Mouse (Mus musculus) heart, embryonic 14.5 days (tissue): Measurements from ENCODE around the gene Fbxw4. TPM values are rescaled to one million over a fixed set of nuclear protein-coding genes. Genes with fewer than 3 reads are reported as not detected.

Experiments used
- ATAC-seq: fragments of 200-750 bp; cut with Nextera tagmentation; 2 replicates; pipeline ENCODE4 v1.8.0; 2017; ENCODE audit warnings: low read depth, moderate TSS enrichment; ENCODE audit not compliant: insufficient number of reproducible peaks, insufficient read depth, low FRiP score
- H3K27ac ChIP-seq, 2 experiments: fragments of 200-500 bp in 1 of 2; fragments of 300-500 bp in 1 of 2; sonication (generic) in 1 of 2; replicated peaks in 1 of 2; 2 replicates each; pipeline ENCODE4 v1.5.1; 2012 to 2014; ENCODE audit warnings: low read depth in 2 of 2, low read length in 2 of 2, control low read depth in 1 of 2, mild to moderate bottlenecking in 1 of 2, mixed read lengths in 1 of 2; ENCODE audit not compliant: control insufficient read depth in 1 of 2, insufficient read depth in 1 of 2
- H3K27me3 ChIP-seq: fragments of 300-500 bp; sonication (generic); 2 replicates; pipeline ENCODE4 v1.6.1; 2014; ENCODE audit warnings: mild to moderate bottlenecking, low read length, control low read depth; ENCODE audit not compliant: control insufficient read depth, insufficient read depth
- H3K36me3 ChIP-seq: fragments of 300-500 bp; sonication (generic); 2 replicates; pipeline ENCODE4 v1.6.1; 2014; ENCODE audit warnings: mild to moderate bottlenecking, control low read depth, low read length, mixed read lengths; ENCODE audit not compliant: control insufficient read depth, insufficient read depth
- H3K4me1 ChIP-seq, 2 experiments: fragments of 200-500 bp in 1 of 2; fragments of 300-500 bp in 1 of 2; sonication (generic) in 1 of 2; 2 replicates each; pipeline ENCODE4 v1.6.1; 2012 to 2014; ENCODE audit warnings: low read length in 2 of 2, control low read depth in 1 of 2, mixed read lengths in 1 of 2; ENCODE audit not compliant: control insufficient read depth in 2 of 2, insufficient read depth in 2 of 2
- H3K4me2 ChIP-seq: fragments of 300-500 bp; sonication (generic); 2 replicates; pipeline ENCODE4 v1.6.1; 2014; ENCODE audit warnings: mild to moderate bottlenecking, low read length
- H3K4me3 ChIP-seq, 2 experiments: fragments of 200-500 bp in 1 of 2; fragments of 300-500 bp in 1 of 2; sonication (generic) in 1 of 2; 2 replicates each; pipeline ENCODE4 v1.5.1; 2012 to 2014; ENCODE audit warnings: low read length in 2 of 2, mild to moderate bottlenecking in 2 of 2, control low read depth in 1 of 2, low read depth in 1 of 2, moderate library complexity in 1 of 2; ENCODE audit not compliant: control insufficient read depth in 1 of 2, insufficient read depth in 1 of 2
- H3K9ac ChIP-seq: fragments of 300-500 bp; sonication (generic); 2 replicates; pipeline ENCODE4 v1.6.1; 2014; ENCODE audit warnings: mild to moderate bottlenecking, low read length
- H3K9me3 ChIP-seq: fragments of 300-500 bp; sonication (generic); 2 replicates; pipeline ENCODE4 v1.6.1; 2016; ENCODE audit warnings: low read length, control low read depth; ENCODE audit not compliant: control insufficient read depth
- WGBS: fragments of 180-500 bp; shearing (Covaris S2); extraction: QIAGEN DNeasy Blood & Tissue Kit; methylation state at CpG from one replicate; pipeline ENCODE4 v1.1.7; 2014; 5-methylcytosine and 5-hydroxymethylcytosine counted together
- polyA plus RNA-seq: library from polyadenylated mRNA; unstranded; fragments of >200 nt; fragmentation: Nextera tagmentation; extraction: Ambion mirVana; gene quantifications from 2 replicates; pipeline ENCODE4 v1.2.1, GENCODE M21; 2014

The Fbxw4 gene
- polyA plus RNA-seq, 1 experiment from 2014 or later = 4.1 TPM

DNA sequence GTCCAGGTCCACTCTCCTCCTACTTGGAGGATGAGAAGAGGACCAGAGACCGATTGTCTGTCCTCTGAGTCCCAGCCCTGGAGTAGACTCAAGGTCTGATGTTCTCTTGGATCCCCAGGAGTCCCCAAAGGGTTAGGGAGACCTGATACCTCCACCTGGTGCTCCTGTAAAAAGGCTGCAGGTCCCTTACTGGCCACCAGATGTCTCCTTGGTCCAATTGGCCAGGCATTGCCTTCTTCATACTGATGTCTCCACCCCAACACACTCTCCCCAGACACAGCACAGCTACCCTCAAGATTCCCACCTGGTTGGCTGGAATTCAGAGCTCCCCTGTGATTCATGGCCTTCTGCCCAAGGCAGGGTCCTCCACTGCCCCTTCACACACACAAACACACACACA, 122.6 kb downstream of the Fbxw4 start:
- Histone ChIP-seq H3K27me3 (peaks cover 29% of the 10 kb centered on the region), H3K4me2 (no peak overlapping the region), H3K4me1 (peaks cover 0 to 10% of the 10 kb centered on the region in 2 experiments; a peak in 2 of 4 replicates), H3K9me3 (no peaks in the 10 kb centered on the region), H3K27ac (no peak overlapping the region), H3K36me3 (no peaks in the 10 kb centered on the region), H3K4me3 (no peak overlapping the region), H3K9ac (no peak overlapping the region)
- ATAC-seq = no peak
- WGBS = 42% methylated on average over 1 of the region's 1 CpGs

DNA sequence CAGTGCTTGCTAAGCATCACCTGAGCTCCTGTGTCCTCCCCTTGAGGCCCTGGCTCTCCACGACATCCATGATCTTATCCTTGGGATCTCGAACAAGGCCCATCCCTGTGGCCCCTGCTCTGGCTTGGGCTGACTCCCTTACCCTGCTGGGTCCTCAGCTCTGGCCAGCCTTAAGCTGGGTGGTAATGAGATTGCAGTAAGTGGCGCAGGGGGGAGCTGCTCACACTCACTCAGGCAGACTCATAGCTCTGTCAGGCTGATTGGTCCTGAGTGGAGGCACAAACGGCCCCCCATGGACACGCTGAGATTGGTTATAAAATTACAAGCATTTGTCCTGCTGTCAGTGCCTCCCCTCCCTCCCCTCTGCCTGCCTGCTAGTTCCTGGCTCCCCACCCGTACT, 124.2 kb downstream of the Fbxw4 start:
- Histone ChIP-seq H3K4me3 (no peak overlapping the region), H3K9ac (no peak overlapping the region), H3K4me1 (peaks cover 6 to 18% of the 10 kb centered on the region in 2 experiments), H3K27ac (no peak overlapping the region), H3K4me2 (no peak overlapping the region), H3K9me3 (no peaks in the 10 kb centered on the region), H3K36me3 (no peaks in the 10 kb centered on the region), H3K27me3 (peaks cover 18% of the 10 kb centered on the region; the same call in 1 of the 2 replicates)
- 40% methylated on average over 6 of the region's 6 CpGs for WGBS
- ATAC-seq = no peak

DNA sequence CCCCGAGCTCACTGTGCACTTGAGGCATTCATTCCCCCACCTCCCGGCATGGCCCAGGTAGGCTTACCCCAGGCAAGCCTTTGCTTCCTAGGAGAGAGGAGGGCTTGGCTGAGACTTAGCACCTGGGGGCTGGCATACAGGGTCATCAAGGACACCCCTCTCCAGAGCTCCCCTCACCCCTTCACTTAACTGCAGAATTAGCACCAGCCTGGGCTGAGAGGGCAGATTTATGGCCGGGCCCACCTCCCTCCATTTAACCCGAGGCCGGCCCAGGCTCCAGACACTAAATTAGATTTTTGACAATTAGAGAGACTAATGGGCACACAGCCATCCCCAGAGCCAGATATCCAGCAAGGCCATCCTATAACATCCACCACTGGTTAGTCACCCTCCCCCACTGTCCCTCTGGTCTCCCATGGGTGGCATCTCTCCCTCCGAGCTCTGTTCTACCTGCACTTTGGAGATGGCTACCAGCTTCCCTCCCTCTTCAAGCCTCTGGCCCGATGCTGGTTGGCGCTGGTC, 124.8 kb downstream of the Fbxw4 start:
- peaks cover 13 to 24% of the 10 kb centered on the region in 2 experiments for H3K4me1 ChIP-seq
- H3K27me3 ChIP-seq = peaks cover 12% of the 10 kb centered on the region; the same call in 1 of the 2 replicates
- no peak overlapping the region for H3K9ac ChIP-seq
- H3K4me2 ChIP-seq = no peak overlapping the region
- WGBS = 71% methylated on average over 8 of the region's 8 CpGs
- H3K36me3 ChIP-seq = no peaks in the 10 kb centered on the region
- H3K27ac ChIP-seq = no peak overlapping the region
- H3K9me3 ChIP-seq = no peaks in the 10 kb centered on the region
- no peak overlapping the region for H3K4me3 ChIP-seq
- no peak for ATAC-seq

DNA sequence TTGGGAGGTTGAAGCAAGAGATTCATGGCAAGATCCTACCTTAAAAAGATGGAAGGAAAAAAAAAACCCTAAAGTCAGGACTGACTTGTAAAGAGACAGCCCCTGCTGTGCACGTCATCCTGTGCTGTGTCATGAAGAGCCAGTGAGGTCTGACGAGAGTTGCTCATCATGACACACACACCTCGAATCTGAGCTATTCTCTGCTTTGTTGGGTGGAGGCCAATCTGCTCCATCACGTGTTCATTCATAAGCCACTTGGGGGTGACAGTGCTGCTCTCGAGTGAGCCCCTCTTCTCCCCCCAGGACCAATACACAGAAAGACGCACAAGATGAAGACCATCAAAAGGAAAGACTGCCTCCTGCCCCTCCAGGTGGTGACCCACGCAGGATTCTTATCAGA, 126.5 kb downstream of the Fbxw4 start:
- no peak for ATAC-seq
- Histone ChIP-seq H3K27me3 (peaks cover 6% of the 10 kb centered on the region; the same call in 1 of the 2 replicates), H3K4me2 (no peak overlapping the region), H3K9me3 (no peaks in the 10 kb centered on the region), H3K4me1 (peaks cover 28 to 37% of the 10 kb centered on the region in 2 experiments), H3K4me3 (no peak overlapping the region), H3K36me3 (peaks cover 13% of the 10 kb centered on the region), H3K27ac (no peak overlapping the region), H3K9ac (no peak overlapping the region)
- 53% methylated on average over 7 of the region's 7 CpGs for WGBS

DNA sequence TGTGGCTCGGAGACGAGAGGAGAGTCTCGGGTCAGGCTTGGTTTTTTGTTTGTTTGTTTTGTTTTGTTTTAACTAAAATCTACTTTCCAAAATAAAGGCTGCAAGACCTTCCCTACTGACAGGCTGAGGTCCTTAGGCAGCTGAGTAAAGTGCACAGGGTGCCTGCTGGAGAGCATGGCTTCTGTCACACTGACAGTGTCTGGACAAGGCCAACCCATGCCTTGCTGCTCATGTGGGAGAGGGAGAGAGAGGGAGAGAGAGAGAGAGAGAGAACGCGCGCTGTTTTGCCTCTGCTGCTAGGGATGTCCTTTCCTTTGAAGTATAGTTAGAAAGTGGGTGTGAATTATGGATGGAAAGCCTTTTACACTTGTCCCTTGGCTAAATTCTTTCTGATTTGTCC, 128.6 kb downstream of the Fbxw4 start:
- 33% methylated on average over 6 of the region's 6 CpGs for WGBS
- Histone ChIP-seq H3K27ac (peak overlapping the region; percentile 85 to 89; a peak in 3 of 4 replicates), H3K9ac (no peak overlapping the region), H3K36me3 (peaks cover 33% of the 10 kb centered on the region), H3K27me3 (no peaks in the 10 kb centered on the region), H3K4me1 (peaks cover 29 to 37% of the 10 kb centered on the region in 2 experiments), H3K4me3 (no peak overlapping the region), H3K4me2 (no peak overlapping the region), H3K9me3 (no peaks in the 10 kb centered on the region)
- ATAC-seq = no peak

DNA sequence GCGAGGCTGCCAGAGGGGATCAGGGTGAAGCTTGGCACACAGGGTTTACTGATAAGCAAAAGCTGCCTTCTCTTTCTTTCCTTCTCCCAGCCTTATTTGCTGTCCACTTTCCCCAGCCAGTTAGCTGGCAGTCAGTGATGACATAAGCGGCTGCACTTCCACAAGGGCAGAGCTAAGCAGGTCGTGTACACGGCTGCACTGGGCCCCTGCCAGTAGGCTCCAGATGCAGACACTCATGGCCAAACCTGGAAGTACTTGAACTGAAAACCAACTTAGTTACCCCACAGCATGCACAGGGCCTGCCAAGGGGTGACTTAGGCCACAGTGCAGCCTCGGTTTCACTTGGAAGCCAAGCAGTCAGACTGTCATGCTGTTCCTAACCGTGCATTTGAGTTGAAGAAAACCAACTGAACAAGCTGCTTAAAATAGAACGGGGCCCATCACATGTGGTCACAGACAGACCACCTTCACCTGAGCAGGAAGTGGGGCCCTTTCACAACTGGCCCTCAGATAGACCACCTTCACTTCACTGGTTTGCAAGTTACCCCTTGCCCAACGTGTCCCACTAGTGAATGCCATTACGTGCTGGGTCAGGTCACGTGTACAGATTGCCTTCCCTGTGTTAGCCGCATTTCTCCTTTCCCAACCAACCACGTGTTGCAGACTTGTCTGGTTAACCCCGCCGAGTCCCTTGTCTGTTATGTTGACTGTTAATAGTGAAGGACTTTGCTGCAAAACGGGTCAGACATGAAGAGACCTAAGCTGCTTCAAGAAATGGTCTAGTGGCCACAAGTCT, 129.7 kb downstream of the Fbxw4 start:
- ATAC-seq = no peak
- WGBS = 42% methylated on average over 15 of the region's 15 CpGs
- H3K4me2 ChIP-seq = no peak overlapping the region
- H3K4me3 ChIP-seq = no peak overlapping the region
- peaks cover 36% of the 10 kb centered on the region for H3K36me3 ChIP-seq
- H3K9ac ChIP-seq = peak overlapping the region; percentile 47; the same call in 1 of the 2 replicates
- H3K27ac ChIP-seq = peak overlapping the region; percentile 85 to 89
- no peaks in the 10 kb centered on the region for H3K27me3 ChIP-seq
- no peaks in the 10 kb centered on the region for H3K9me3 ChIP-seq
- peaks cover 29 to 37% of the 10 kb centered on the region in 2 experiments for H3K4me1 ChIP-seq

DNA sequence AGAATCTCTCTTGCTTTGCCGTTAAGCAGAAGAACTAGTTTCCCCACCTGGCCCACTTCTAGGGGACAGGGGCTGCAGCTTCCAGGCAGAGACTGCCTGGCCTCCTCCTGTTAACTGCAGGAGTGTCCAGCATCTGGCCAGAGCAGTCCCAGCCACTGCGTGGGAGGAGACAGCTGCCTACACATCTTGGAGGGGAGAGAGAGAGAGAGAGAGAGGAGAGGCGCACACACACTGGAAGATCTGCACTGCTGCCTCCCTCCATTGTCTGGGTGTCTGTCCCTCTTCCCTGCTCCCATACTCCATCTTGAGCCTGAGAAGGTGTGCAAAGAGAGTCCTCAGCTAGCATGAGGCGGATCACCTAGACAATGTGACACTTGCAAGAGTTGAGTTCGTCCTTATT, 130.8 kb downstream of the Fbxw4 start:
- Histone ChIP-seq H3K4me2 (no peak overlapping the region), H3K9ac (peak overlapping the region; percentile 47; the same call in 1 of the 2 replicates), H3K9me3 (no peaks in the 10 kb centered on the region), H3K4me3 (no peak overlapping the region), H3K27ac (peak overlapping the region; percentile 85 to 89), H3K36me3 (peaks cover 46% of the 10 kb centered on the region), H3K27me3 (no peaks in the 10 kb centered on the region), H3K4me1 (peaks cover 29 to 32% of the 10 kb centered on the region in 2 experiments)
- 61% methylated on average over 4 of the region's 5 CpGs for WGBS
- ATAC-seq = no peak
